Mouse (Mus musculus) heart, postnatal 0 days (tissue): Measurements from ENCODE around the gene H2-Ke6. TPM values are rescaled to one million over a fixed set of nuclear protein-coding genes. Genes with fewer than 3 reads are reported as not detected.
A peak's percentile ranks its signal among the peaks of the same experiment; 100 is the strongest.
"Not testable (repeated sequence)": the region's sequence is repeated elsewhere in the genome, so short reads cannot be mapped to it uniquely, and the experiment has no call there.

Experiments used
- ATAC-seq: fragments of 200-750 bp; cut with Nextera tagmentation; 2 replicates; pipeline ENCODE4 v1.8.0; 2017; ENCODE audit warnings: low read depth, moderate number of reproducible peaks, moderate library complexity; ENCODE audit not compliant: insufficient read depth
- DNase-seq: peaks from one replicate; pipeline ENCODE4 v3.0.0-alpha.2; 2016; ENCODE audit warnings: low spot score
- H3K27ac ChIP-seq: fragments of 300-500 bp; sonication (generic); 2 replicates; pipeline ENCODE4 v1.5.1; 2014; ENCODE audit warnings: low read depth, mild to moderate bottlenecking
- H3K27me3 ChIP-seq: fragments of 300-500 bp; sonication (generic); 2 replicates; pipeline ENCODE4 v1.6.1; 2014; ENCODE audit warnings: low read length, mixed read lengths; ENCODE audit not compliant: control insufficient read depth, insufficient read depth
- H3K36me3 ChIP-seq: fragments of 300-500 bp; sonication (generic); replicated peaks from 2 replicates; pipeline ENCODE4 v1.6.1; 2014; ENCODE audit warnings: low read length, mixed read lengths; ENCODE audit not compliant: control insufficient read depth, insufficient read depth
- H3K4me1 ChIP-seq: fragments of 300-500 bp; sonication (generic); 2 replicates; pipeline ENCODE4 v1.6.1; 2014; ENCODE audit warnings: antibody characterized with exemption; ENCODE audit not compliant: control insufficient read depth, insufficient read depth
- H3K4me2 ChIP-seq: fragments of 300-500 bp; sonication (generic); 2 replicates; pipeline ENCODE4 v1.6.1; 2014; ENCODE audit warnings: low read depth, mild to moderate bottlenecking, low read length, moderate library complexity
- H3K4me3 ChIP-seq: fragments of 300-500 bp; sonication (generic); 2 replicates; pipeline ENCODE4 v1.5.1; 2014; ENCODE audit warnings: low read depth, low read length
- H3K9ac ChIP-seq: fragments of 300-500 bp; sonication (generic); replicated peaks from 2 replicates; pipeline ENCODE4 v1.6.1; 2014; ENCODE audit warnings: low read depth, low read length, mixed read lengths
- H3K9me3 ChIP-seq: fragments of 300-500 bp; sonication (generic); replicated peaks from 2 replicates; pipeline ENCODE4 v1.6.1; 2016; ENCODE audit warnings: low read length; ENCODE audit not compliant: control insufficient read depth
- CTCF ChIP-seq: IDR thresholded peaks from 2 replicates; pipeline ENCODE4 v1.5.1; 2016; ENCODE audit warnings: antibody characterized with exemption, control low read depth, low read depth
- EP300 ChIP-seq: IDR thresholded peaks from 2 replicates; pipeline ENCODE4 v1.6.1; 2016; ENCODE audit warnings: antibody characterized with exemption, low read depth
- WGBS: fragments of 180-500 bp; shearing (Covaris S2); extraction: QIAGEN DNeasy Blood & Tissue Kit; methylation state at CpG from one replicate; pipeline ENCODE4 v1.1.7; 2014; 5-methylcytosine and 5-hydroxymethylcytosine counted together
- polyA plus RNA-seq: library from polyadenylated mRNA; unstranded; fragments of >200 nt; fragmentation: Nextera tagmentation; extraction: Ambion mirVana; gene quantifications from 2 replicates; pipeline ENCODE4 v1.2.1, GENCODE M21; 2015
- total RNA-seq: library from RNA; depleted of rRNA; stranded (reverse); fragments of >200 nt; gene quantifications from 2 replicates; pipeline ENCODE4 v1.2.3, GENCODE M21; 2014; ENCODE audit warnings: low replicate concordance

Gene H2-Ke6
- total and polyA plus RNA-seq, 2 experiments from 2014 or later: 58.5 to 80.6 TPM

DNA sequence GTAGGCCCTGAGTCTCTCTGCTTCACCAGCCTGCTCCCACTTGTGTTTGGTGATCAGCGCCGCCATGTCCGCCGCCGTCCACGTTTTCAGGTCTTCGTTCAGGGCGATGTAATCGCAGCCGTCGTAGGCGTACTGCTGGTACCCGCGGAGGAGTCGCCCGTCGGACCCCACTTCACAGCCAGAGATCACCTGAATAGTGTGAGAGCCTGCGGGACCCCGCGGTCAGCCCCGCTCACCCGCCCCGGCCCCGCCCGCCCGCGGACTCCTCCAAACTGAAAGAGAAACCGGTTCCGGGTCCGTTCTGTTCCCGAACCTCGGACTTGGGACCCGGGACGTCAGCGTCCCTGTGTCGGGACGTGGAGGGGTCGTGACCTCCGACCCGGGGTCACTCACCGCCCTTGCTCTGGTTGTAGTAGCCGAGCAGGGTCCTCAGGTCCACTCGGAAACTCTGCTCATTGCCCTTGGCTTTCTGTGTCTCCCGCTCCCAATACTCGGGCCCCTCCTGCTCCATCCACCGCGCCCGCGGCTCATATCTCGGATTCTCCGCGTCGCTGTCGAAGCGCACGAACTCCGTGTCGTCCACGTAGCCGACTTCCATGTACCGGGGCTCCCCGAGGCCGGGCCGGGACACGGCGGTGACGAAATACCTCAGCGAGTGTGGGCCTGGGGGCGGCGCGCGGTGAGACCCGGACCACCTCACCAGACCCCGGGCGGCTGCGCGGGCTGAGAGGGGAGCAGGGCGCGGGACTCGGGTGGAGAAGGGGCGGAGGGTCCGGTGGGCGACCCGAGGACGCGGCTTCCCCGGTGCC is 28.3 kb downstream of the H2-Ke6 start:
- Histone ChIP-seq H3K36me3 (no peaks in the 10 kb centered on the region), H3K4me2 (peak overlapping the region; percentile 99), H3K27ac (no peak overlapping the region), H3K9me3 (no peaks in the 10 kb centered on the region), H3K4me3 (peak overlapping the region; percentile 59), H3K9ac (peak overlapping the region; percentile 59), H3K4me1 (peaks cover 4% of the 10 kb centered on the region; the same call in 1 of the 2 replicates), H3K27me3 (no peaks in the 10 kb centered on the region)
- ATAC-seq (peak; percentile 67), DNase-seq (no peak)
- TF ChIP-seq EP300: no peak
- TF ChIP-seq CTCF: no peak
- 2% methylated on average over 79 of the region's 87 CpGs for WGBS

DNA sequence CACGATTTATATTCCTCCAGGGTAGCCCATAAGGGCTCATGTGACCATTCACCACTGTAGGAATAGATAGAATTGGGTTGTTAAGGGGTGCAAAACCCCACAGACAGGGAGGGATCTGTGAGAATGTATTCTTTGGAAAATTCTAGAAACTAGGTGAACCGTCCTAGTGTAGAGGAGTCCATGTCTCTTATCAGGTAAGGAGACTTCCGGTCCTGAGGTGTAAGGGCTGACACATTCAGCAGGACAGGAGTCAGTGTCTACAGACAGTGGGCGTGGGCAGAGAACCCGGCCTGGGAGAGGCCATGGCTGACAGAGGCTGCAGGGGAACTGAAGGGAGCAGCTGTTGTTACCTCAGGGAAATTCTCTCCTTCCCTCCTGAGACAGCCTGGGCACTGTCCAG is 29.2 kb downstream of the H2-Ke6 start:
- H3K27ac ChIP-seq, H3K4me1 ChIP-seq, H3K4me3 ChIP-seq, H3K9ac ChIP-seq, H3K4me2 ChIP-seq, DNase-seq, H3K9me3 ChIP-seq, H3K27me3 ChIP-seq, ATAC-seq, H3K36me3 ChIP-seq: not testable (repeated sequence)
- WGBS: 47% methylated on average over 5 of the region's 5 CpGs

DNA sequence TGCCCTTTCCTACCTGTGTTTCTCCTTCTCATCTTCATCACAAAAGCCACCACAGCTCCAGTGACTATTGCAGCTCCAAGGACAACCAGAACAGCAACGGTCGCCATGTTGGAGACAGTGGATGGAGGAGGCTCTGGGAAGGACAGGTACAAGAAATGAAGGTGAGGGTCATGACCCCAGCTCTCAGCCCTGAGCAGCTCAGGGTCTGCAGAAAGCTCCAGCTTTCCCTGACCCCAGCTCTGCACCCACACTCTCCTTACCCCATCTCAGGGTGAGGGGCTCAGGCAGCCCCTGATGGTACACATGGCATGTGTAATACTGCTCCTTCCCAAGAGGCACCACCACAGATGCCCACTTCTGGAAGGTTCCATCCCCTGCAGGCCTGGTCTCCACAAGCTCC is 30.8 kb downstream of the H2-Ke6 start:
- H3K4me2 ChIP-seq, H3K9ac ChIP-seq, H3K36me3 ChIP-seq, H3K9me3 ChIP-seq, DNase-seq, H3K27ac ChIP-seq, H3K27me3 ChIP-seq, H3K4me1 ChIP-seq, H3K4me3 ChIP-seq, ATAC-seq: not testable (repeated sequence)
- 89% methylated on average over 2 of the region's 2 CpGs for WGBS

DNA sequence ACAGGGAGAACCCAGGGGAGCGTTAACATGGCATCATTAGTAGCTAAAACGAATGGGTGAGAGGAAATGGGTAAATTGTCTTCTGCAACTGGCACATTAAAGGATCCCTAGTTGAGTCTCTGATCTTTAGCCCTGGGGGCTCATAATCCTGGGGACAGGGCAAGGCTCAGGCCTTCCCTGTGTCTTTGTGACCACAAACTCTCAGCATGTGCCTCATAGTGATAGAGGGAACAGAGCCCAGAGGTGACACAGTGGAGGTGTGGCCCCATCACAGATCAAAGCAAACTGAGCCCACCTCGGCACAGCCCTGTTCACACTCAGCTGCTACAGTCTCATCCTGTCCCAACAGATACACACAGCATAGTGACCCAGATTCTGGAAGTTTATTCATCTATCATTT is 32.2 kb downstream of the H2-Ke6 start:
- no peak for ATAC-seq
- no peak overlapping the region for H3K4me3 ChIP-seq
- no peaks in the 10 kb centered on the region for H3K9me3 ChIP-seq
- TF ChIP-seq CTCF (no peak), EP300 (no peak)
- no peak overlapping the region for H3K9ac ChIP-seq
- H3K36me3 ChIP-seq: no peaks in the 10 kb centered on the region
- no peak overlapping the region for H3K4me2 ChIP-seq
- no peak for DNase-seq
- no peaks in the 10 kb centered on the region for H3K27me3 ChIP-seq
- H3K27ac ChIP-seq: no peak overlapping the region
- 38% methylated on average over 3 of the region's 3 CpGs for WGBS
- H3K4me1 ChIP-seq: peaks cover 4% of the 10 kb centered on the region; the same call in 1 of the 2 replicates

DNA sequence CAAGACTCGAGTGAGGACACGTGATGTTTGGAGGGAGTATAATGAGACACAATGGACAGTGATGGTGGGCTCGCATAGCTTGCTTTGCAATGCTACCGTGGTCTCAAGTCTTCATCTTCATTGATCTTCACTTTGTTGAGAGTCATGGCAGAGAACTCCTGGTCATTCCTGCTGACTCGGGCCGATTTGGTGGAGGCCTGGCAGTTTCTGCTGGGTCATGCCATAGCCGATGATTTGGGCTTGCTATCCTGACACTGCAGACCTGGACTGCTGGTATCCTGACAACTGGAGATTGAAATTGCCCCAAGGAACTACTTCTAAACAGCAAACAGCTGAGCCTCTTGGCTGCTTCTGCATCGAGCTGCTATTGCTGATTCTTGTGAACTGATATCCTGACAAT is 32.9 kb downstream of the H2-Ke6 start:
- whole genome bisulfite sequencing: 84% methylated on average over 8 of the region's 8 CpGs
- Histone ChIP-seq H3K9me3 (no peaks in the 10 kb centered on the region), H3K36me3 (no peaks in the 10 kb centered on the region), H3K27ac (no peak overlapping the region), H3K9ac (no peak overlapping the region), H3K4me1 (peaks cover 4% of the 10 kb centered on the region; the same call in 1 of the 2 replicates), H3K27me3 (no peaks in the 10 kb centered on the region), H3K4me2 (no peak overlapping the region), H3K4me3 (no peak overlapping the region)
- TF ChIP-seq EP300 (no peak), CTCF (no peak)
- ATAC-seq (no peak), DNase-seq (no peak)
